7 mouse cellular contexts compared by ENCODE assay signal in the genomic region with DNA sequence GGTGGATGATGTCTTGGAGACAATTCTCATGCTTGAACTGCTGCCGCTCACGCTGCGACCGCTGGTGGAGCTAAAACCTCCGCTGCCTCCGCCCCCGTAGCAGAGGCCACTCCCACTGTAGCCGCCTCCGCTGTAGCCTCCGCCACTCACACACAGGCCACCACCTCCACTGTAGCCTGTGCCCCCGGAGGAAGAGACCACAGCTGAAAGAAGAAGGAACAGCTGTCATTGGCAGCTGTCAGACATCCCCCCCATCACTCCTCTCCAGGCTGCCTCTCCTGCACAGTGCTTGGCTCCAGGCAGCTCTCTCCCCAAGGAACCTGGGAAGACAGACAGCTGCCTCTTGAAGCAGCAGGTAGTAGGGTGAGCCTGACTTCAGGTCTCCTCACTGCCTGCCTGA. TPM values are rescaled to one million over a fixed set of nuclear protein-coding genes. Genes with fewer than 3 reads are reported as not detected.
DNase-seq lines count a peak whose midpoint lies in the region; ATAC-seq and TF ChIP-seq lines count a peak whose summit lies in the region.

No protein-coding gene starts in this region.

- H3K4me1 ChIP-seq in forebrain, embryonic 10.5 days: peaks cover 21% of the 10 kb centered on the region
- 0 out of 2 replicates have a peak, but pooled peaks cover 6% of the 10 kb centered on the region for H3K4me1 ChIP-seq in hindbrain, embryonic 14.5 days (replicated peaks; ENCODE audit: control insufficient read depth, insufficient read depth, low read length)
- no peaks in the 10 kb centered on the region for H3K4me1 ChIP-seq in liver, postnatal 0 days (ENCODE audit: insufficient read depth)

- H3K4me2 ChIP-seq in hindbrain, embryonic 14.5 days (replicated peaks): peak overlapping the region; percentile 35
- no peak overlapping the region for H3K4me2 ChIP-seq in liver, postnatal 0 days (ENCODE audit: low read depth, low read length)

- no peak for TF ChIP-seq CTCF in liver, postnatal 0 days (IDR thresholded peaks at IDR 0.05; ENCODE audit: low read depth)

- peak; percentile 58 for DNase-seq in testis, postnatal 10 days (ENCODE audit: low spot score)
- no peak for DNase-seq in testis, postnatal 14 days (ENCODE audit: low spot score)
- peak; percentile 43 for DNase-seq in forebrain, embryonic 10.5 days (ENCODE audit: extremely low spot score, low spot score)
- peak; percentile 36 for DNase-seq in hindbrain, embryonic 14.5 days (ENCODE audit: low spot score)
- DNase-seq in liver, postnatal 0 days: peak; percentile 30
- peak; percentile 81 for DNase-seq in retina, embryonic 14.5 days (ENCODE audit: low spot score)
- no peak for DNase-seq in adipocyte (ENCODE audit: low spot score)

- no peaks in the 10 kb centered on the region for H3K36me3 ChIP-seq in forebrain, embryonic 10.5 days (replicated peaks)
- no peaks in the 10 kb centered on the region for H3K36me3 ChIP-seq in hindbrain, embryonic 14.5 days (replicated peaks; ENCODE audit: control insufficient read depth, insufficient read depth)
- H3K36me3 ChIP-seq in liver, postnatal 0 days (replicated peaks; ENCODE audit: insufficient read depth, low read length): no peaks in the 10 kb centered on the region

- WGBS in forebrain, embryonic 10.5 days: under 1% methylated on average over 11 of the region's 11 CpGs
- 2% methylated on average over 10 of the region's 11 CpGs for WGBS in hindbrain, embryonic 14.5 days
- 0% methylated on average over 11 of the region's 11 CpGs for WGBS in liver, postnatal 0 days (ENCODE audit: insufficient replicate concordance)

- H3K9me3 ChIP-seq in forebrain, embryonic 10.5 days: no peaks in the 10 kb centered on the region
- no peaks in the 10 kb centered on the region for H3K9me3 ChIP-seq in hindbrain, embryonic 14.5 days (ENCODE audit: control insufficient read depth, low read length)
- H3K9me3 ChIP-seq in liver, postnatal 0 days (ENCODE audit: low read length): no peaks in the 10 kb centered on the region

- H3K9ac ChIP-seq in hindbrain, embryonic 14.5 days: no peak overlapping the region
- H3K9ac ChIP-seq in liver, postnatal 0 days (replicated peaks): no peak overlapping the region

- H3K27me3 ChIP-seq in forebrain, embryonic 10.5 days (ENCODE audit: poor library complexity, severe bottlenecking): peaks cover 48% of the 10 kb centered on the region
- no peaks in the 10 kb centered on the region for H3K27me3 ChIP-seq in hindbrain, embryonic 14.5 days (ENCODE audit: control insufficient read depth, insufficient read depth, low read length)
- 0 out of 2 replicates have a peak, but pooled peaks cover 10% of the 10 kb centered on the region for H3K27me3 ChIP-seq in liver, postnatal 0 days (ENCODE audit: insufficient read depth, low read length)

- ATAC-seq in hindbrain, embryonic 14.5 days (ENCODE audit: low FRiP score): no peak
- no peak for ATAC-seq in liver, postnatal 0 days

- TF ChIP-seq EP300 in liver, postnatal 0 days (IDR thresholded peaks at IDR 0.05; ENCODE audit: low read depth): no peak

- peak overlapping the region; percentile 23; the same call in 1 of the 2 replicates for H3K4me3 ChIP-seq in forebrain, embryonic 10.5 days
- no peak overlapping the region for H3K4me3 ChIP-seq in hindbrain, embryonic 14.5 days (replicated peaks; ENCODE audit: low read length)
- no peak overlapping the region for H3K4me3 ChIP-seq in liver, postnatal 0 days (ENCODE audit: low read depth, low read length)

- no peak overlapping the region for H3K27ac ChIP-seq in forebrain, embryonic 10.5 days
- H3K27ac ChIP-seq in hindbrain, embryonic 14.5 days: no peak overlapping the region
- no peak overlapping the region for H3K27ac ChIP-seq in liver, postnatal 0 days (ENCODE audit: low read depth)

RNA-seq across cellular contexts. Expression of a gene that starts 2.7 kb away (rescaled TPM):
- polyA plus RNA-seq in forebrain, embryonic 10.5 days (2016; fragmentation: Nextera tagmentation; extraction: Ambion mirVana): not detected in 2 replicates
- not detected in 2 replicates for polyA plus RNA-seq in hindbrain, embryonic 14.5 days (2014; fragmentation: Nextera tagmentation; extraction: Ambion mirVana)
- polyA plus RNA-seq in liver, postnatal 0 days (2015; fragmentation: Nextera tagmentation; extraction: Ambion mirVana): not detected in 2 replicates

RNA-seq across cellular contexts. Expression of a gene that starts 9.6 kb away (rescaled TPM):
- 0.75 and 0.88 TPM in 2 replicates for polyA plus RNA-seq in forebrain, embryonic 10.5 days (2016; fragmentation: Nextera tagmentation; extraction: Ambion mirVana)
- 0.15 and 0.23 TPM in 2 replicates for polyA plus RNA-seq in hindbrain, embryonic 14.5 days (2014; fragmentation: Nextera tagmentation; extraction: Ambion mirVana)
- not detected in 2 replicates for polyA plus RNA-seq in liver, postnatal 0 days (2015; fragmentation: Nextera tagmentation; extraction: Ambion mirVana)

RNA-seq across cellular contexts. Expression of a gene that starts 20.5 kb away (rescaled TPM):
- polyA plus RNA-seq in forebrain, embryonic 10.5 days (2016; fragmentation: Nextera tagmentation; extraction: Ambion mirVana): not detected in 2 replicates
- 0.07 and 0.15 TPM in 2 replicates for polyA plus RNA-seq in hindbrain, embryonic 14.5 days (2014; fragmentation: Nextera tagmentation; extraction: Ambion mirVana)
- polyA plus RNA-seq in liver, postnatal 0 days (2015; fragmentation: Nextera tagmentation; extraction: Ambion mirVana): not detected in 2 replicates

RNA-seq across cellular contexts. Expression of a gene that starts 20.5 kb away (rescaled TPM):
- polyA plus RNA-seq in forebrain, embryonic 10.5 days (2016; fragmentation: Nextera tagmentation; extraction: Ambion mirVana): not detected in 2 replicates
- not detected in 2 replicates for polyA plus RNA-seq in hindbrain, embryonic 14.5 days (2014; fragmentation: Nextera tagmentation; extraction: Ambion mirVana)
- not detected in 2 replicates for polyA plus RNA-seq in liver, postnatal 0 days (2015; fragmentation: Nextera tagmentation; extraction: Ambion mirVana)

RNA-seq across cellular contexts. Expression of a gene that starts 36.1 kb away (rescaled TPM):
- polyA plus RNA-seq in forebrain, embryonic 10.5 days (2016; fragmentation: Nextera tagmentation; extraction: Ambion mirVana): not detected in 2 replicates
- not detected in 2 replicates for polyA plus RNA-seq in hindbrain, embryonic 14.5 days (2014; fragmentation: Nextera tagmentation; extraction: Ambion mirVana)
- not detected in 2 replicates for polyA plus RNA-seq in liver, postnatal 0 days (2015; fragmentation: Nextera tagmentation; extraction: Ambion mirVana)

Comparison
In these comparisons a context has a peak if more than half of its experiments do, and no peak if none do; other contexts are left out.
1. DNase-seq: peak in testis, postnatal 10 days (single experiment), forebrain, embryonic 10.5 days (single experiment), hindbrain, embryonic 14.5 days (single experiment), liver, postnatal 0 days (single experiment) and retina, embryonic 14.5 days (single experiment); none in testis, postnatal 14 days (single experiment) and adipocyte (single experiment).